Mouse (Mus musculus) heart, embryonic 15.5 days (tissue): ENCODE measurements around the gene Pctp. TPM values are rescaled to one million over a fixed set of nuclear protein-coding genes. Genes with fewer than 3 reads are reported as not detected.

Source experiments
- ATAC-seq: fragments of 200-750 bp; cut with Nextera tagmentation; replicated peaks from 2 replicates; pipeline ENCODE4 v1.8.0; 2017; ENCODE audit warnings: low read depth, moderate TSS enrichment; ENCODE audit not compliant: insufficient number of reproducible peaks, insufficient read depth, low FRiP score
- H3K27ac ChIP-seq: fragments of 300-500 bp; sonication (generic); 2 replicates; pipeline ENCODE4 v1.5.1; 2015; ENCODE audit warnings: mild to moderate bottlenecking, inconsistent platforms
- H3K27me3 ChIP-seq: fragments of 300-500 bp; sonication (generic); 2 replicates; pipeline ENCODE4 v1.6.1; 2015; ENCODE audit warnings: inconsistent platforms
- H3K36me3 ChIP-seq: fragments of 300-500 bp; sonication (generic); 2 replicates; pipeline ENCODE4 v1.6.1; 2015; ENCODE audit warnings: mild to moderate bottlenecking, inconsistent platforms
- H3K4me1 ChIP-seq: fragments of 300-500 bp; sonication (generic); replicated peaks from 2 replicates; pipeline ENCODE4 v1.6.1; 2015; ENCODE audit warnings: inconsistent platforms
- H3K4me2 ChIP-seq: fragments of 300-500 bp; sonication (generic); 2 replicates; pipeline ENCODE4 v1.6.1; 2015; ENCODE audit warnings: inconsistent platforms, mild to moderate bottlenecking, moderate library complexity
- H3K4me3 ChIP-seq: fragments of 300-500 bp; sonication (generic); 2 replicates; pipeline ENCODE4 v1.5.1; 2015; ENCODE audit warnings: mild to moderate bottlenecking, inconsistent platforms
- H3K9ac ChIP-seq: fragments of 300-500 bp; sonication (generic); 2 replicates; pipeline ENCODE4 v1.6.1; 2015; ENCODE audit warnings: mild to moderate bottlenecking, inconsistent platforms
- H3K9me3 ChIP-seq: fragments of 300-500 bp; sonication (generic); replicated peaks from 2 replicates; pipeline ENCODE4 v1.6.1; 2016; ENCODE audit warnings: inconsistent platforms
- WGBS: fragments of 180-500 bp; shearing (Covaris S2); methylation state at CpG from one replicate; pipeline ENCODE4 v1.1.7; 2015; ENCODE audit warnings: mixed read lengths; 5-methylcytosine and 5-hydroxymethylcytosine counted together
- polyA plus RNA-seq: library from polyadenylated mRNA; unstranded; fragments of >200 nt; fragmentation: Nextera tagmentation; extraction: Ambion mirVana; gene quantifications from 2 replicates; pipeline ENCODE4 v1.2.1, GENCODE M21; 2015

Pctp gene
- polyA plus RNA-seq, result 7.0 and 8.3 TPM in 2 replicates

DNA sequence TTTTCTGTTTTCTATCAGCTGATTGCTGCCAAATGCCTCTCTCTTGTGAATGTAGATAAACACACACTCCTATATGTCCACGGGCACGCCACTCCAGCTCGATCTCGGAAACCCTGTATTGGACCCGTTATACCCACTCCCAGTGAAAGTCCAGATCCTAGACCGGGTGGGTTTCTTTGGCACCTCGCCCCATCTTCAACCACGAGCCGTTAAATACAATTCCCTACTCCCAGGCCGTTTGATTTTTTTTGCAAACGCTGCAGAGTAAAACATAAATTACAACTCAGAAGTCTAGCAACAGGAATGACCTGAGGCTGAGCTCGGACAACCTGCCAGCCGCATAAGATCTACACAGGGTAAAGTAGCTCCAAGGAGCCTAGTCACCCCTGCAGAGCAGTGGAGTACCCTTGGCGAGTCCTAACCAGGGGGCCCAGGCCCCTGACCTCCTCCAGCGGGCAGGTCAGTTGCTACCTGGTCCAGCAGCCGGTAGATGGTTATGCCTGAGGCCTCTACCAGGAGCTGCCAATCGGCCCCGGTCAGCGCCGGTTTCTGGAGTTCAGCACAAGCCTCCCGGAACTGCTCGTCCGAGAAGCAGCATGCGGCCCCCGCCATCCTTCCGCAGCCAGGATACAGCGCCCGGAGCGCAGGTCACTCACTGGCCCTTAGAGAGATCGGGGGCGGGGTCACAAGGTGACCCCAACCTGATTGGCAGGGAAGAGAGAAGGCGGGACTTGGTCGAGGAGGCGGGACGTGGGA, at the start of gene Pctp:
TSS of gene Pctp (minus strand) at position 664 of the 756 bp plus-strand sequence.
- H3K4me3 ChIP-seq, result peak within 1 kb of the TSS; percentile 61
- H3K27ac ChIP-seq, result peak within 1 kb of the TSS; percentile 58; the same call in 1 of the 2 replicates
- ATAC-seq, result peak; percentile 95
- peak within 1 kb of the TSS; percentile 65 for H3K9ac ChIP-seq
- H3K4me2 ChIP-seq, result peak within 1 kb of the TSS; percentile 83
- H3K27me3 ChIP-seq, result no peaks in the 10 kb centered on the region
- H3K36me3 ChIP-seq, result no peaks in the 10 kb centered on the region
- 10% methylated on average over 35 of the region's 35 CpGs for WGBS
- H3K9me3 ChIP-seq, result no peaks in the 10 kb centered on the region
- H3K4me1 ChIP-seq, result peaks cover 10% of the 10 kb centered on the region

DNA sequence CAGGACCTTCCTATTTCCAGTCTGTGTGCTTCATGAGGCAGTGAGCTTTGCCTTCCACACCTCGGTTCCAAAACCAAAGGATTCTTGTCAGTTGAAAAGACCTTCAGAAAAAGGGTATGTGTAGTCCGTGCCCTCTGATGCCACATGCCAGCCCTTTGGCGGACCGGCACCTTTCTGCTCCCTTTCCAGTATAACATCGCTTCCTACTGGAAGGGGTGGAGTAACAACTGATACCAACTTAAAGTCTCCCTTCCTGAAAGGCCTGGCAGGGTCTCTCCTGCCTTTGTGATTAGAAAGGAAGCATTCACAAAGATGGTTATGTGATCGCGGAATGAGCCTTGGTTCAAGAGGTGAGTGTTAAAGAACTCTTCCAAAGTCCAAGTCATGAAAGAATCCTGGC, 47.3 kb upstream of the Pctp start:
- H3K9ac ChIP-seq, result no peak overlapping the region
- ATAC-seq, result no peak
- no peak overlapping the region for H3K27ac ChIP-seq
- 0 out of 2 replicates have a peak, but pooled peaks cover 3% of the 10 kb centered on the region for H3K4me1 ChIP-seq
- H3K27me3 ChIP-seq, result no peaks in the 10 kb centered on the region
- no peak overlapping the region for H3K4me2 ChIP-seq
- H3K4me3 ChIP-seq, result no peak overlapping the region
- WGBS, result 78% methylated on average over 7 of the region's 7 CpGs
- H3K36me3 ChIP-seq, result no peaks in the 10 kb centered on the region
- no peaks in the 10 kb centered on the region for H3K9me3 ChIP-seq

DNA sequence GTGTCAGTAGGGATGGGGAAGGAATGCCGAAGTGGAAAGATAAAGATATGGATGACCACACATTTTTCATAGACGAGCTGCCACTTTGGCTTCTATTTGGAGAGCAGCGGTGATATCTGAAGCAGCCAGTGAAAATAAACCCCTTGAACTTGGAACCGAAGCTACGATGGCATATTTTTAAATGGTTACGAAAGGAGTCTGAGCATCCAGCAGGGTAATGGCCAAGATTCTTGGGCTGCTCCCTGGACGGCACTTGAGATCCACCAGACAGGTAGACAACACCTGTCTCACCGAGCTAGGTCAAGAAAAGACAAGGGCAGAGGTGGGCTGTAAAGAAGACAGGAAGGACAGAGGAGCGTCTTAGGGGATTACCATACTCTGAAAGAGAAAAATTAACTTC, 44.6 kb upstream of the Pctp start:
- Histone ChIP-seq H3K27me3 (no peaks in the 10 kb centered on the region), H3K9ac (no peak overlapping the region), H3K27ac (no peak overlapping the region), H3K4me2 (no peak overlapping the region), H3K9me3 (no peaks in the 10 kb centered on the region), H3K4me3 (no peak overlapping the region), H3K4me1 (no peaks in the 10 kb centered on the region), H3K36me3 (no peaks in the 10 kb centered on the region)
- no peak for ATAC-seq
- 48% methylated on average over 9 of the region's 9 CpGs for WGBS

DNA sequence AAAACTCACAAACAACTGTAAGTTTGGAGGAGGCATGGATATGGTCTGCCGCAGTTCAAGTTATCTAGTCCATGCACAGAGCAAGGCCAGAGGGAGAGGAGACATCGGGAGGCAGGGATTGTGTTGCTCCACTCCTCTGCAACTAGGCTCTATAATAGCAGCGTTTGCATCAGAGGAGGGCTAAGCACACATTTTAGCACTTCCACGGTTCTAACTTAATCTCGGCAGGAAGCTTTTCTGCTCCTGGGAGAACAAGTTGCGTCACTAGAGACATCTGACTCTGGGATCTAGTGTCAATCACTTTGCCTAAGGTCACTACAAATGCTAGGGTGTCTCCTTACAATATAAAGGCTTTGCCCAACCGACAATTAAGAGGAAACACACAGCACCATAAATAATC, 43.5 kb upstream of the Pctp start:
- ATAC-seq, result no peak

DNA sequence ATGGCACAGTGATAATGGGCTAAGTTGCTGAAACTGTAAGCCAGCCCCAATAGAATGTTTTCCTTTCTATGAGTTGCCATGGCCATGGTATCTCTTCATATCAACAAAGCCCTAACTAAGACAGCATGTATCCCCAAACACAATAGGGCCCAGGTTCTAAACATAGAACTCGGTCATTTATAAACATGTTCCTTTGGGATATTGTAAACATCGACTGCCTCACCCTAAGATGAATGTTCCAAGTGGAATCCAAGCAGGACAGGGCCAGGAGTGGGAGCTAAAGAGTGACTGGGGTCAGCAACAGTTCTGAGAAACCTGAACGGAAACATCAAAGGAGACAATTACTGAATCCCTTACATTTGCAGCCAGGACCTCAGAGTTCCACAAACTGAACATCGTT, 41.8 kb upstream of the Pctp start:
- no peaks in the 10 kb centered on the region for H3K4me1 ChIP-seq
- no peak for ATAC-seq
- H3K9me3 ChIP-seq, result no peaks in the 10 kb centered on the region
- no peak overlapping the region for H3K9ac ChIP-seq
- H3K36me3 ChIP-seq, result no peaks in the 10 kb centered on the region
- no peak overlapping the region for H3K4me2 ChIP-seq
- H3K27me3 ChIP-seq, result no peaks in the 10 kb centered on the region
- 83% methylated on average over 4 of the region's 4 CpGs for WGBS
- no peak overlapping the region for H3K4me3 ChIP-seq
- H3K27ac ChIP-seq, result no peak overlapping the region

More for the DNA sequence above, 43.5 kb upstream of the Pctp start:
- Histone ChIP-seq H3K4me2 (no peak overlapping the region), H3K4me1 (no peaks in the 10 kb centered on the region), H3K36me3 (no peaks in the 10 kb centered on the region), H3K27me3 (no peaks in the 10 kb centered on the region), H3K9me3 (no peaks in the 10 kb centered on the region), H3K9ac (no peak overlapping the region), H3K27ac (no peak overlapping the region), H3K4me3 (no peak overlapping the region)
- 38% methylated on average over 7 of the region's 7 CpGs for WGBS

DNA sequence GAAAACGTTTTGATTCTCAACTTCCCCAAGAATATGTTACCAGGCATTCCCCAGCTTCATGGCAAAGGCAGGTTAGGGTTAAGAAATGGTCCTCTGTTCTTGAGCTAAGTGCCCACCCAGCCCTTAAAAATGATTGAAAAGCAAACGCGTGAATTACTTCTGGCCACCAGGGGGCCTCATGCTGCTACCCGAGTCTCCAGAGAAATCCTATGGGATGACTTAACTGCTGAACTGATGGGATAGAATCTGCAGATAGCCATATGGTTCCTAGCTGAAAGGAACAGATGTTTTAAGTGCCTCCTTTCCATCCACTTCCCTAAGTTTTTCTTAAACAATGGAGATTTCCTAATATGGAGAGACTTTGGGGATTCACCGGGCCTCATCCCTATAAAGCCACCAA, 35.3 kb upstream of the Pctp start:
- Histone ChIP-seq H3K27ac (no peak overlapping the region), H3K36me3 (peaks cover 6% of the 10 kb centered on the region), H3K9ac (no peak overlapping the region), H3K4me2 (no peak overlapping the region), H3K9me3 (no peaks in the 10 kb centered on the region), H3K4me1 (peaks cover 5% of the 10 kb centered on the region), H3K27me3 (no peaks in the 10 kb centered on the region), H3K4me3 (no peak overlapping the region)
- WGBS, result 17% methylated on average over 5 of the region's 5 CpGs
- ATAC-seq, result no peak

DNA sequence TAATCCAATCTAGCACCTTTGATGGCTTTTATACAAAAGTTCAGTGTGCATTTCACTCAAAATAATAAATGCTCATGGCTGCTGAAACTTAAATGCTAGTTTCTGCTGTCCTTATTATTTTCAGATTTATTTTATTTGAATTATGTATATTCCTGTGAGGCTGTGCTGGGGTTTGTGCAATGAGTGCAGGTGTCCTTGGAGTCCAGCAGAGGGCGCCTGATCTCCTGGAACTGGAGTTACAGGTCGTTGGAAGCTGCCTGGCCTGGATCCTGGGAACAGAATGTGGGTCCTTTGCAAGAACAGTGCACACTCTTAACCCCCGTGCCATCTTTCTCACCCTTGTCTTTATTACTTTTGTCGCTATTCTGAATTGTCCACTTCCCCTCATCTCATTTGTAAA, 33.7 kb upstream of the Pctp start:
- Histone ChIP-seq H3K27me3 (peaks cover 10% of the 10 kb centered on the region), H3K27ac (no peak overlapping the region), H3K4me2 (no peak overlapping the region), H3K36me3 (peaks cover 6% of the 10 kb centered on the region), H3K4me1 (peaks cover 5% of the 10 kb centered on the region), H3K9me3 (no peaks in the 10 kb centered on the region), H3K4me3 (no peak overlapping the region), H3K9ac (no peak overlapping the region)
- WGBS, result 89% methylated on average over 4 of the region's 4 CpGs
- ATAC-seq, result no peak

DNA sequence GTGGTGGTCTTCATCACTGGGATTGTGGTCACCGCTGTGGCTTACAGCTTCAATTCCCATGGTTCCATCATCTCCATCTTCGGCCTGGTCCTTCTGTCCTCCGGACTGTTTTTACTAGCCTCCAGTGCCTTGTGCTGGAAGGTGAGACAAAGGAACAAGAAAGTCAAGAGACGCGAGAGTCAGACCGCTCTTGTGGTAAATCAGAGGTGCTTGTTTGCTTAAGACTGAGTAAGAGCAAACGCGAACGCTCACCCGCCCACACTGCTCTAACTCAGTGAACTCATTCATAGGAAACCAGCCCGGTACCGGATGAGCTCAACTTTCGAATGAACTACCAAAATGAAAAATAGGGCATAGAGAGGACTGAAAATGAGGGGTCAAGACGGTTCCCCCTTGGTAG, 32.8 kb upstream of the Pctp start:
- Histone ChIP-seq H3K4me2 (no peak overlapping the region), H3K4me1 (peaks cover 14% of the 10 kb centered on the region), H3K36me3 (peaks cover 6% of the 10 kb centered on the region), H3K27ac (no peak overlapping the region), H3K27me3 (peaks cover 15% of the 10 kb centered on the region), H3K9me3 (no peaks in the 10 kb centered on the region), H3K9ac (no peak overlapping the region), H3K4me3 (no peak overlapping the region)
- no peak for ATAC-seq
- 81% methylated on average over 14 of the region's 14 CpGs for WGBS

DNA sequence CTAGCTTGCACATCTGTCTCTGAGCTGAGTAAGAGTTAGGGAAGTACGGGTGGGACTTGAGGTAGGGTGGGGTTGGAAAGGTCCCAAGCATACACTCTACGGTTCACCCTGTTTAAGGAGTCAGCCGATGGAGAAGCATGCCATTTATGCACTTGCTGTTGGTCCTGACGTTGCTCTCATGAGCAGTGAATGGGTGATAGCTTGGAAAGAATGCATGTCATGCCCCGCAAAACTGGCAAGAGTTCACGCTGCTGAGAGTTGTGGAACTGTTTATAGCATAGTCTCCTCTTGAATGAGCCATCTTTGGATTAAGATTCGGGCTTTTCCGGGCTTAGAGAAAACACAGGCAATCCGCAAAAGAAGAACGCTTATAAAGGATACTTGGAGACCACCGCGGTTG, 32.0 kb upstream of the Pctp start:
- H3K36me3 ChIP-seq, result peaks cover 6% of the 10 kb centered on the region
- H3K9ac ChIP-seq, result no peak overlapping the region
- peaks cover 19% of the 10 kb centered on the region for H3K4me1 ChIP-seq
- WGBS, result 62% methylated on average over 12 of the region's 12 CpGs
- H3K4me2 ChIP-seq, result no peak overlapping the region
- no peak overlapping the region for H3K4me3 ChIP-seq
- H3K9me3 ChIP-seq, result no peaks in the 10 kb centered on the region
- peaks cover 15% of the 10 kb centered on the region for H3K27me3 ChIP-seq
- H3K27ac ChIP-seq, result no peak overlapping the region
- ATAC-seq, result no peak

DNA sequence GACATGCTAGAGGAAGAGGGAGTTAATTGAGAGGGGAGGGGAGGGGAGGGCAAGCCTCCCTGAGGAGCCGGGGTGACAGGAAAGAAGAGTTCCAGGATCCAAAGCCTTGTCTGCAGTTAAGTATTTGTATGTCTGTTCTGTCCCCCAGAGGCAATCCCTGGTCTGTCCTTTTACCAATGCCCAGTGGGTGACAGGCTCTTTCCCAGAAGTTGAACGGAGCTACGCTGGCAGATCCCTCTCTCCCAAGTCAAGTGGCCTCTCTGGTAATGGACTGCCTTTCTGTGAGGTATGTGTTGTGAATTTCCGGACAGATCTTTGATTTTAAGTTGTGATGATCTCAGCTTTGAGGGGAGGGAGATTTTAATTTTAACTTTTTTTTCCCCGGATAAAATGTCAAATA, 30.7 kb upstream of the Pctp start:
- H3K4me1 ChIP-seq, result peaks cover 24% of the 10 kb centered on the region
- H3K4me3 ChIP-seq, result peak overlapping the region; percentile 50
- H3K9ac ChIP-seq, result peak overlapping the region; percentile 40
- peak overlapping the region; percentile 68 for H3K4me2 ChIP-seq
- no peak for ATAC-seq
- H3K36me3 ChIP-seq, result peaks cover 6% of the 10 kb centered on the region
- 33% methylated on average over 5 of the region's 5 CpGs for WGBS
- H3K9me3 ChIP-seq, result no peaks in the 10 kb centered on the region
- peaks cover 15% of the 10 kb centered on the region for H3K27me3 ChIP-seq
- H3K27ac ChIP-seq, result no peak overlapping the region

DNA sequence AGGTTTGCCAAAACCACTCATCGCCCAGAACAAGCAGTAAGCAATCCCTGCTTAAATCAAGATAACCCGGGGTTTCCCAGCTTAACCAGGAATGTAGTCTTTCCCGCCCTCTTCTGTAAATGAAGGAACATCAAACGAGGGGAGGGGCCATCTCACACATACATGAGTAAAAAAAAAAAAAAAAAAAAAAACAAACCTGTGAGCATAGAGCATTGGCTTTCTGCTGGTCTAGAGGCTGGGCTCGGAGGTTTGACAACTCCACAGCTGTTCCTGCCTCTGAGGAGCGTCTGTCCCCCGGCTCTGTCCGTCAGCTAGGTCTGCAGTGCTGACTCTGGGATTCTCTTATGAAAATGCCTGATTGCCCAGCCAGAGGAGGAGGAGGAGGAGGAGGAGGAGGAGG, 30.1 kb upstream of the Pctp start:
- Histone ChIP-seq H3K4me2 (peak overlapping the region; percentile 68), H3K9ac (no peak overlapping the region), H3K4me3 (peak overlapping the region; percentile 50), H3K27ac (no peak overlapping the region), H3K36me3 (peaks cover 6% of the 10 kb centered on the region), H3K9me3 (no peaks in the 10 kb centered on the region), H3K4me1 (peaks cover 24% of the 10 kb centered on the region), H3K27me3 (peaks cover 15% of the 10 kb centered on the region)
- WGBS, result 5% methylated on average over 8 of the region's 8 CpGs
- ATAC-seq, result no peak

DNA sequence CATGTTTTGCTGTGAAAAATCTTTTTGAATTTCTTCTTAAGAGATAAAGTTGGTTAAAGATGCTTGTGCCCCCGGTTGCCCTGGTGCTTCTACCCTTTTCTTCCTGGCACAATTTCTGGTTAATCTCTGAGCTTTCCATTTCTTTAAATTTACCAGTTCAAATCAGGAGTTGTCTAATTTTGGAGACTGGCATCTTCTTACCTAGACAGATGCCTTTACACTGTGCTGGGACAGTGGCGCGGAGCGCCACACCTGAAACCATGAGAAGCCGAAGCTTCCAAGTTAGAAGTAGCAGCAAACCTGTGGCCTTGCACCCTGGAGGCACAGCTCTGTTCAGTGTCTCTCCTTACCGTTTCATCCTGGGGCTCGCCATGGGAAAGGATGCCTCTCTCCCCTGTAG, 28.4 kb upstream of the Pctp start:
- H3K27me3 ChIP-seq, result peaks cover 15% of the 10 kb centered on the region
- no peak overlapping the region for H3K27ac ChIP-seq
- peak overlapping the region; percentile 50 for H3K4me3 ChIP-seq
- no peak for ATAC-seq
- peak overlapping the region; percentile 36 for H3K9ac ChIP-seq
- peaks cover 24% of the 10 kb centered on the region for H3K4me1 ChIP-seq
- 41% methylated on average over 7 of the region's 7 CpGs for WGBS
- H3K4me2 ChIP-seq, result peak overlapping the region; percentile 68
- H3K36me3 ChIP-seq, result no peaks in the 10 kb centered on the region
- no peaks in the 10 kb centered on the region for H3K9me3 ChIP-seq
